Mouse (Mus musculus) midbrain, embryonic 15.5 days (tissue): ENCODE measurements around the gene Hist3h2ba. TPM values are rescaled to one million over a fixed set of nuclear protein-coding genes. Genes with fewer than 3 reads are reported as not detected.

Experiments used
- ATAC-seq: fragments of 200-750 bp; cut with Nextera tagmentation; replicated peaks from 2 replicates; pipeline ENCODE4 v1.8.0; 2017; ENCODE audit warnings: moderate TSS enrichment
- H3K27ac ChIP-seq: fragments of 300-500 bp; sonication (generic); 2 replicates; pipeline ENCODE4 v1.5.1; 2015; ENCODE audit warnings: mild to moderate bottlenecking, inconsistent platforms
- H3K27me3 ChIP-seq: fragments of 300-500 bp; sonication (generic); replicated peaks from 2 replicates; pipeline ENCODE4 v1.6.1; 2015; ENCODE audit warnings: inconsistent platforms
- H3K36me3 ChIP-seq: fragments of 300-500 bp; sonication (generic); replicated peaks from 2 replicates; pipeline ENCODE4 v1.6.1; 2015; ENCODE audit warnings: inconsistent platforms
- H3K4me1 ChIP-seq: fragments of 300-500 bp; sonication (generic); 2 replicates; pipeline ENCODE4 v1.6.1; 2015; ENCODE audit warnings: inconsistent platforms
- H3K4me2 ChIP-seq: fragments of 300-500 bp; sonication (generic); 2 replicates; pipeline ENCODE4 v1.6.1; 2015; ENCODE audit warnings: inconsistent platforms, mild to moderate bottlenecking, moderate library complexity
- H3K4me3 ChIP-seq: fragments of 300-500 bp; sonication (generic); 2 replicates; pipeline ENCODE4 v1.5.1; 2015; ENCODE audit warnings: mild to moderate bottlenecking, inconsistent platforms
- H3K9ac ChIP-seq: fragments of 300-500 bp; sonication (generic); 2 replicates; pipeline ENCODE4 v1.6.1; 2015; ENCODE audit warnings: mild to moderate bottlenecking, inconsistent platforms
- H3K9me3 ChIP-seq: fragments of 300-500 bp; sonication (generic); 2 replicates; pipeline ENCODE4 v1.6.1; 2016; ENCODE audit warnings: inconsistent platforms
- WGBS: fragments of 180-500 bp; shearing (Covaris S2); methylation state at CpG from one replicate; pipeline ENCODE4 v1.1.7; 2015; ENCODE audit warnings: mixed read lengths; 5-methylcytosine and 5-hydroxymethylcytosine counted together
- microRNA-seq: library from miRNA; unstranded; fragments of <30 nt; microRNA quantifications from one replicate; pipeline ENCODE4, GENCODE M21; 2016
- polyA plus RNA-seq: library from polyadenylated mRNA; unstranded; fragments of >200 nt; fragmentation: Nextera tagmentation; extraction: Ambion mirVana; gene quantifications from 2 replicates; pipeline ENCODE4 v1.2.1, GENCODE M21; 2015

Gene Hist3h2ba
- polyA plus RNA-seq, 1 experiment from 2014 or later: 338 TPM

GRCm38 (mm10) chr11:58995807-58996370 is 47.2 kb downstream of the Hist3h2ba start:
- Histone ChIP-seq H3K4me1 (no peaks in the 10 kb centered on the region), H3K4me2 (no peak overlapping the region), H3K9ac (no peak overlapping the region), H3K4me3 (no peak overlapping the region), H3K9me3 (no peaks in the 10 kb centered on the region), H3K36me3 (0 out of 2 replicates have a peak, but pooled peaks cover under 1% of the 10 kb centered on the region), H3K27me3 (peaks cover 11% of the 10 kb centered on the region), H3K27ac (no peak overlapping the region)
- ATAC-seq: no peak
- 48% methylated on average over 12 of the region's 12 CpGs for WGBS

- ATAC-seq: no peak
- Histone ChIP-seq H3K4me3 (no peak overlapping the region), H3K9me3 (no peaks in the 10 kb centered on the region), H3K4me1 (no peaks in the 10 kb centered on the region), H3K9ac (no peak overlapping the region), H3K4me2 (no peak overlapping the region), H3K27ac (no peak overlapping the region), H3K36me3 (no peaks in the 10 kb centered on the region), H3K27me3 (peaks cover 11% of the 10 kb centered on the region)
- WGBS: 86% methylated on average over 5 of the region's 5 CpGs
Measured at GRCm38 (mm10) chr11:58997541-58997940, 48.8 kb downstream of the Hist3h2ba start.

Small RNA genes lying within 50 kb of the gene (microRNA-seq; reads per million reads assigned to microRNA genes)
- gene Gm44313: not detected

Other genes starting within 250 kb of the Hist3h2ba start
- not detected in 2 replicates for gene Olfr319, start 249.8 kb upstream of the Hist3h2ba start, polyA plus RNA-seq
- not detected in 2 replicates for gene Olfr318, start 224.9 kb upstream of the Hist3h2ba start, polyA plus RNA-seq
- gene Olfr317, start 209.7 kb upstream of the Hist3h2ba start, polyA plus RNA-seq: 0.08 and 0.44 TPM in 2 replicates
- not detected in 2 replicates for gene Olfr316, start 196.2 kb upstream of the Hist3h2ba start, polyA plus RNA-seq
- not detected in 2 replicates for gene Olfr315, start 175.7 kb upstream of the Hist3h2ba start, polyA plus RNA-seq
- gene Olfr314, start 166.0 kb upstream of the Hist3h2ba start, polyA plus RNA-seq: not detected in 2 replicates
- gene Fam183b, start 147.0 kb upstream of the Hist3h2ba start, polyA plus RNA-seq: 12.2 and 13.4 TPM in 2 replicates
- gene Olfr313, start 133.9 kb upstream of the Hist3h2ba start, polyA plus RNA-seq: not detected in 2 replicates
- 0.04 TPM in 1 of 2 replicates, not detected in the other for gene Olfr312, start 119.7 kb upstream of the Hist3h2ba start, polyA plus RNA-seq
- not detected in 2 replicates for gene Olfr311, start 109.7 kb upstream of the Hist3h2ba start, polyA plus RNA-seq
- 24.7 and 25.4 TPM in 2 replicates for gene Gm12258, start 101.8 kb upstream of the Hist3h2ba start, polyA plus RNA-seq
- 14.1 and 14.2 TPM in 2 replicates for gene 2810021J22Rik, start 81.7 kb upstream of the Hist3h2ba start, polyA plus RNA-seq
- gene Zfp39, start 44.7 kb upstream of the Hist3h2ba start, polyA plus RNA-seq: 7.1 TPM in 2 replicates
- gene Btnl10, start 31.0 kb upstream of the Hist3h2ba start, polyA plus RNA-seq: not detected in 2 replicates
- gene Rnf187, start 10.0 kb upstream of the Hist3h2ba start, polyA plus RNA-seq: 626 and 662 TPM in 2 replicates
- 119 and 121 TPM in 2 replicates for gene Hist3h2a, start 5.8 kb downstream of the Hist3h2ba start, polyA plus RNA-seq
- 1.5 and 2.0 TPM in 2 replicates for gene Trim17, start 5.8 kb downstream of the Hist3h2ba start, polyA plus RNA-seq
- gene Trim11, start 29.2 kb downstream of the Hist3h2ba start, polyA plus RNA-seq: 22.1 and 24.1 TPM in 2 replicates
- gene Obscn, start 187.5 kb downstream of the Hist3h2ba start, polyA plus RNA-seq: 0.28 and 0.38 TPM in 2 replicates
- 7.2 and 8.7 TPM in 2 replicates for gene Iba57, start 214.8 kb downstream of the Hist3h2ba start, polyA plus RNA-seq
- gene Gjc2, start 234.3 kb downstream of the Hist3h2ba start, polyA plus RNA-seq: 0.13 and 0.28 TPM in 2 replicates
- 232 and 257 TPM in 2 replicates for gene Guk1, start 243.3 kb downstream of the Hist3h2ba start, polyA plus RNA-seq